Mouse (Mus musculus) stomach, embryonic 14.5 days (tissue): ENCODE measurements around the gene Nr1d1. TPM values are rescaled to one million over a fixed set of nuclear protein-coding genes. Genes with fewer than 3 reads are reported as not detected.

Source experiments
- ATAC-seq: fragments of 200-750 bp; cut with Nextera tagmentation; 2 replicates; pipeline ENCODE4 v1.8.0; 2017; ENCODE audit warnings: low read depth, moderate TSS enrichment; ENCODE audit not compliant: insufficient number of reproducible peaks, insufficient read depth, low FRiP score
- H3K27ac ChIP-seq: fragments of 300-500 bp; sonication (generic); 2 replicates; pipeline ENCODE4 v1.5.1; 2014; ENCODE audit warnings: mild to moderate bottlenecking, low read length, moderate library complexity, mixed read lengths
- H3K27me3 ChIP-seq: fragments of 300-500 bp; sonication (generic); 2 replicates; pipeline ENCODE4 v1.6.1; 2014; ENCODE audit warnings: low read length, control low read depth, mixed read lengths; ENCODE audit not compliant: control insufficient read depth, insufficient read depth
- H3K36me3 ChIP-seq: fragments of 300-500 bp; sonication (generic); 2 replicates; pipeline ENCODE4 v1.6.1; 2014; ENCODE audit warnings: mild to moderate bottlenecking, control low read depth, low read length, moderate library complexity, mixed read lengths; ENCODE audit not compliant: control insufficient read depth, insufficient read depth
- H3K4me1 ChIP-seq: fragments of 300-500 bp; sonication (generic); 2 replicates; pipeline ENCODE4 v1.6.1; 2014; ENCODE audit warnings: low read length, control low read depth, mixed read lengths; ENCODE audit not compliant: control insufficient read depth, insufficient read depth
- H3K4me2 ChIP-seq: fragments of 300-500 bp; sonication (generic); replicated peaks from 2 replicates; pipeline ENCODE4 v1.6.1; 2014; ENCODE audit warnings: low read depth, low read length, control low read depth
- H3K4me3 ChIP-seq: fragments of 300-500 bp; sonication (generic); 2 replicates; pipeline ENCODE4 v1.5.1; 2014; ENCODE audit warnings: low read depth, low read length, control low read depth
- H3K9ac ChIP-seq: fragments of 300-500 bp; sonication (generic); replicated peaks from 2 replicates; pipeline ENCODE4 v1.6.1; 2014; ENCODE audit warnings: low read depth, mild to moderate bottlenecking, control low read depth, low read length, moderate library complexity, mixed read lengths
- H3K9me3 ChIP-seq: fragments of 300-500 bp; sonication (generic); 2 replicates; pipeline ENCODE4 v1.6.1; 2016; ENCODE audit warnings: low read depth, low read length, control low read depth; ENCODE audit not compliant: control insufficient read depth
- WGBS: fragments of 180-500 bp; shearing (Covaris S2); extraction: QIAGEN DNeasy Blood & Tissue Kit; methylation state at CpG from one replicate; pipeline ENCODE4 v1.1.7; 2014; 5-methylcytosine and 5-hydroxymethylcytosine counted together
- polyA plus RNA-seq: library from polyadenylated mRNA; unstranded; fragments of >200 nt; fragmentation: Nextera tagmentation; extraction: Ambion mirVana; gene quantifications from 2 replicates; pipeline ENCODE4 v1.2.1, GENCODE M21; 2014

Gene Nr1d1
- polyA plus RNA-seq, 1 experiment from 2014 or later: 1.7 TPM

- H3K4me1 ChIP-seq: peaks cover 50% of the 10 kb centered on the region
- no peak overlapping the region for H3K9ac ChIP-seq
- no peak for ATAC-seq
- H3K27me3 ChIP-seq: no peaks in the 10 kb centered on the region
- H3K27ac ChIP-seq: peak overlapping the region; percentile 10; the same call in 1 of the 2 replicates
- no peak overlapping the region for H3K4me2 ChIP-seq
- no peaks in the 10 kb centered on the region for H3K9me3 ChIP-seq
- peaks cover 30% of the 10 kb centered on the region for H3K36me3 ChIP-seq
- 56% methylated on average over 9 of the region's 9 CpGs for WGBS
- no peak overlapping the region for H3K4me3 ChIP-seq
Observed at GRCm38 (mm10) chr11:98754151-98754620, 20.9 kb downstream of the Nr1d1 start.

GRCm38 (mm10) chr11:98753264-98753663, 21.9 kb downstream of the Nr1d1 start:
- no peak overlapping the region for H3K9ac ChIP-seq
- 83% methylated on average over 5 of the region's 5 CpGs for WGBS

GRCm38 (mm10) chr11:98752562-98753140, 22.5 kb downstream of the Nr1d1 start:
- ATAC-seq: no peak
- WGBS: 80% methylated on average over 10 of the region's 10 CpGs
- Histone ChIP-seq H3K36me3 (peaks cover 22% of the 10 kb centered on the region), H3K4me1 (peaks cover 65% of the 10 kb centered on the region), H3K9ac (no peak overlapping the region), H3K27me3 (no peaks in the 10 kb centered on the region), H3K9me3 (no peaks in the 10 kb centered on the region), H3K4me3 (no peak overlapping the region), H3K27ac (peak overlapping the region; percentile 76; the same call in 1 of the 2 replicates), H3K4me2 (no peak overlapping the region)

More at GRCm38 (mm10) chr11:98753264-98753663, 21.9 kb downstream of the Nr1d1 start:
- H3K9me3 ChIP-seq: no peaks in the 10 kb centered on the region
- H3K27me3 ChIP-seq: no peaks in the 10 kb centered on the region
- no peak overlapping the region for H3K27ac ChIP-seq
- peaks cover 26% of the 10 kb centered on the region for H3K36me3 ChIP-seq
- H3K4me3 ChIP-seq: no peak overlapping the region
- H3K4me2 ChIP-seq: no peak overlapping the region
- H3K4me1 ChIP-seq: peaks cover 59% of the 10 kb centered on the region
- ATAC-seq: no peak

- peak; percentile 60 for ATAC-seq
- WGBS: 16% methylated on average over 6 of the region's 6 CpGs
- no peaks in the 10 kb centered on the region for H3K9me3 ChIP-seq
- no peaks in the 10 kb centered on the region for H3K27me3 ChIP-seq
- H3K36me3 ChIP-seq: peaks cover 15% of the 10 kb centered on the region; the same call in 1 of the 2 replicates
- H3K27ac ChIP-seq: peak overlapping the region; percentile 76
- no peak overlapping the region for H3K9ac ChIP-seq
- H3K4me2 ChIP-seq: peak overlapping the region; percentile 32
- peaks cover 78% of the 10 kb centered on the region for H3K4me1 ChIP-seq
- H3K4me3 ChIP-seq: no peak overlapping the region
Observed at GRCm38 (mm10) chr11:98751221-98751782, 23.8 kb downstream of the Nr1d1 start.

- ATAC-seq: 0 out of 2 replicates have a peak, but pooled peaks have one; percentile 1
- Histone ChIP-seq H3K36me3 (peaks cover 11% of the 10 kb centered on the region; the same call in 1 of the 2 replicates), H3K27me3 (no peaks in the 10 kb centered on the region), H3K4me1 (peaks cover 83% of the 10 kb centered on the region), H3K4me3 (no peak overlapping the region), H3K27ac (peak overlapping the region; percentile 76), H3K9me3 (no peaks in the 10 kb centered on the region), H3K9ac (0 out of 2 replicates have a peak overlapping the region, but pooled peaks have one; percentile 18), H3K4me2 (peak overlapping the region; percentile 32)
- 25% methylated on average over 17 of the region's 17 CpGs for WGBS
Observed at GRCm38 (mm10) chr11:98750351-98751201, 24.6 kb downstream of the Nr1d1 start.

GRCm38 (mm10) chr11:98749716-98750115, 25.4 kb downstream of the Nr1d1 start:
- no peak overlapping the region for H3K9ac ChIP-seq
- 24% methylated on average over 5 of the region's 5 CpGs for WGBS
- H3K9me3 ChIP-seq: no peaks in the 10 kb centered on the region
- no peak overlapping the region for H3K4me3 ChIP-seq
- H3K36me3 ChIP-seq: peaks cover 11% of the 10 kb centered on the region; the same call in 1 of the 2 replicates
- peak overlapping the region; percentile 76 for H3K27ac ChIP-seq
- peak overlapping the region; percentile 23; the same call in 1 of the 2 replicates for H3K4me2 ChIP-seq
- peaks cover 87% of the 10 kb centered on the region for H3K4me1 ChIP-seq
- ATAC-seq: no peak
- H3K27me3 ChIP-seq: no peaks in the 10 kb centered on the region

- H3K4me2 ChIP-seq: peak overlapping the region; percentile 23
- H3K9ac ChIP-seq: no peak overlapping the region
- H3K4me1 ChIP-seq: peaks cover 88% of the 10 kb centered on the region
- no peak overlapping the region for H3K4me3 ChIP-seq
- ATAC-seq: no peak
- H3K27ac ChIP-seq: peak overlapping the region; percentile 76
- H3K9me3 ChIP-seq: no peaks in the 10 kb centered on the region
- no peaks in the 10 kb centered on the region for H3K27me3 ChIP-seq
- 25% methylated on average over 15 of the region's 15 CpGs for WGBS
- peaks cover 5% of the 10 kb centered on the region; the same call in 1 of the 2 replicates for H3K36me3 ChIP-seq
Observed at GRCm38 (mm10) chr11:98748506-98749416, 26.4 kb downstream of the Nr1d1 start.
